ENCODE assay signal across 27 mouse cellular contexts in genomic region chr2:133158206-133158605, GRCm38 (mm10).
A peak's percentile ranks its signal among the peaks of the same experiment; 100 is the strongest.
DNase-seq lines count a peak whose midpoint lies in the region; ATAC-seq lines count a peak whose summit lies in the region.
"Had no signal": no experiment of that assay in that cellular context is flagged by ENCODE, and none has a peak within 500 bp of the region (broad histone marks: within the 10 kb centered on the region; RNA-seq: fewer than 3 reads in every experiment).

No protein-coding gene starts in this region.

- H3K9me3 ChIP-seq in hindbrain, embryonic 10.5 days = no peaks in the 10 kb centered on the region
- no peaks in the 10 kb centered on the region for H3K9me3 ChIP-seq in hindbrain, embryonic 14.5 days (ENCODE audit: control insufficient read depth, low read length)
- H3K9me3 ChIP-seq in embryonic facial prominence, embryonic 11.5 days (replicated peaks; ENCODE audit: control insufficient read depth, low read length) = no peaks in the 10 kb centered on the region
- H3K9me3 ChIP-seq: forebrain, embryonic 12.5 days; heart, embryonic 15.5 days; limb, embryonic 15.5 days had no signal

- ATAC-seq in hindbrain, embryonic 14.5 days (ENCODE audit: low FRiP score) = no peak
- no peak for ATAC-seq in embryonic facial prominence, embryonic 11.5 days (replicated peaks; ENCODE audit: insufficient number of reproducible peaks, low FRiP score, low TSS enrichment, low read depth)
- ATAC-seq: forebrain, postnatal 0 days; hindbrain, embryonic 16.5 days; midbrain, embryonic 16.5 days had no signal

- no peaks in the 10 kb centered on the region for H3K27me3 ChIP-seq in hindbrain, embryonic 10.5 days (ENCODE audit: insufficient read depth, poor library complexity, severe bottlenecking)
- no peaks in the 10 kb centered on the region for H3K27me3 ChIP-seq in hindbrain, embryonic 14.5 days (ENCODE audit: control insufficient read depth, insufficient read depth, low read length)
- H3K27me3 ChIP-seq in embryonic facial prominence, embryonic 11.5 days (ENCODE audit: control insufficient read depth, insufficient read depth, low read length) = no peaks in the 10 kb centered on the region
- H3K27me3 ChIP-seq: forebrain, embryonic 12.5 days; heart, embryonic 15.5 days; limb, embryonic 15.5 days had no signal

- H3K36me3 ChIP-seq in hindbrain, embryonic 10.5 days = no peaks in the 10 kb centered on the region
- no peaks in the 10 kb centered on the region for H3K36me3 ChIP-seq in hindbrain, embryonic 14.5 days (replicated peaks; ENCODE audit: control insufficient read depth, insufficient read depth)
- no peaks in the 10 kb centered on the region for H3K36me3 ChIP-seq in embryonic facial prominence, embryonic 11.5 days (replicated peaks; ENCODE audit: control insufficient read depth, insufficient read depth, low read depth, low read length)
- H3K36me3 ChIP-seq: forebrain, embryonic 12.5 days; heart, embryonic 15.5 days; limb, embryonic 15.5 days had no signal

- 29% methylated on average over 8 of the region's 8 CpGs for WGBS in hindbrain, embryonic 10.5 days
- 35% methylated on average over 8 of the region's 8 CpGs for WGBS in hindbrain, embryonic 14.5 days
- WGBS in embryonic facial prominence, embryonic 11.5 days = 37% methylated on average over 8 of the region's 8 CpGs

- H3K4me3 ChIP-seq in hindbrain, embryonic 10.5 days = no peak overlapping the region
- no peak overlapping the region for H3K4me3 ChIP-seq in hindbrain, embryonic 14.5 days (replicated peaks; ENCODE audit: low read length)
- H3K4me3 ChIP-seq in embryonic facial prominence, embryonic 11.5 days (ENCODE audit: low read depth, low read length) = no peak overlapping the region
- H3K4me3 ChIP-seq: erythroblast, embryonic 14.5 days; forebrain, embryonic 12.5 days; heart, embryonic 15.5 days; layer of hippocampus, adult 2 months; left cerebral cortex, adult 2 months; limb, embryonic 15.5 days had no signal

- H3K4me1 ChIP-seq in hindbrain, embryonic 10.5 days (replicated peaks) = peaks cover 5% of the 10 kb centered on the region
- H3K4me1 ChIP-seq in hindbrain, embryonic 14.5 days (replicated peaks; ENCODE audit: control insufficient read depth, insufficient read depth, low read length) = no peaks in the 10 kb centered on the region
- H3K4me1 ChIP-seq in embryonic facial prominence, embryonic 11.5 days (ENCODE audit: control insufficient read depth, insufficient read depth, low read length) = no peaks in the 10 kb centered on the region
- H3K4me1 ChIP-seq: heart, embryonic 15.5 days; limb, embryonic 15.5 days had no signal

- H3K9ac ChIP-seq in hindbrain, embryonic 14.5 days = no peak overlapping the region
- H3K9ac ChIP-seq in embryonic facial prominence, embryonic 11.5 days (replicated peaks; ENCODE audit: low read length) = no peak overlapping the region
- H3K9ac ChIP-seq: forebrain, embryonic 12.5 days; forebrain, postnatal 0 days; heart, embryonic 15.5 days; limb, embryonic 15.5 days; liver, embryonic 14.5 days had no signal

- H3K27ac ChIP-seq in hindbrain, embryonic 10.5 days = no peak overlapping the region; the same call in 1 of the 2 replicates
- H3K27ac ChIP-seq in hindbrain, embryonic 14.5 days = no peak overlapping the region
- H3K27ac ChIP-seq in embryonic facial prominence, embryonic 11.5 days (replicated peaks; ENCODE audit: low read depth, low read length) = no peak overlapping the region
- H3K27ac ChIP-seq: forebrain, embryonic 12.5 days; heart, embryonic 15.5 days; layer of hippocampus, adult 2 months; left cerebral cortex, adult 2 months; limb, embryonic 15.5 days; liver, embryonic 14.5 days; macrophage had no signal

- DNase-seq in hindbrain, embryonic 10.5 days (ENCODE audit: low spot score) = peak; percentile 28
- no peak for DNase-seq in hindbrain, embryonic 14.5 days (ENCODE audit: low spot score)
- DNase-seq in R1 (ENCODE audit: low read depth, low spot score) = peak; percentile 65
- DNase-seq in embryonic facial prominence, embryonic 11.5 days (ENCODE audit: low spot score) = peak; percentile 21
- DNase-seq in cerebellum, postnatal 25 days = no peak
- no peak for DNase-seq in cerebellum, adult 11-12 months
- no peak for DNase-seq in right cerebral cortex, postnatal 14 days
- DNase-seq: adrenal gland, adult 8-10 months; cerebellum, adult 9-11 months; forebrain, postnatal 0 days; gastrocnemius, postnatal 10 days; kidney, adult 18-20 months; kidney, postnatal 36 days; lung, adult 2 months; lung, postnatal 10 days; thymus, adult 2 months; thymus, postnatal 36 days had no signal

- H3K4me2 ChIP-seq in hindbrain, embryonic 14.5 days (replicated peaks) = no peak overlapping the region
- H3K4me2 ChIP-seq in embryonic facial prominence, embryonic 11.5 days (ENCODE audit: low read depth, low read length) = no peak overlapping the region
- H3K4me2 ChIP-seq: forebrain, embryonic 12.5 days; heart, embryonic 15.5 days; limb, embryonic 15.5 days had no signal

Comparison
In these comparisons a context has a peak if more than half of its experiments do, and no peak if none do; other contexts are left out.
1. DNase-seq: peak in hindbrain, embryonic 10.5 days (single experiment), R1 (single experiment) and embryonic facial prominence, embryonic 11.5 days (single experiment); none in hindbrain, embryonic 14.5 days (single experiment), cerebellum, postnatal 25 days (0 of 2), cerebellum, adult 11-12 months (single experiment) and right cerebral cortex, postnatal 14 days (single experiment).